Mouse (Mus musculus): ENCODE data around the gene Npas2. TPM values are rescaled to one million over a fixed set of nuclear protein-coding genes. Genes with fewer than 3 reads are reported as not detected.

The Npas2 gene
- polyA plus RNA-seq, 1 experiment from 2014 or later = 0.10 TPM

DNA sequence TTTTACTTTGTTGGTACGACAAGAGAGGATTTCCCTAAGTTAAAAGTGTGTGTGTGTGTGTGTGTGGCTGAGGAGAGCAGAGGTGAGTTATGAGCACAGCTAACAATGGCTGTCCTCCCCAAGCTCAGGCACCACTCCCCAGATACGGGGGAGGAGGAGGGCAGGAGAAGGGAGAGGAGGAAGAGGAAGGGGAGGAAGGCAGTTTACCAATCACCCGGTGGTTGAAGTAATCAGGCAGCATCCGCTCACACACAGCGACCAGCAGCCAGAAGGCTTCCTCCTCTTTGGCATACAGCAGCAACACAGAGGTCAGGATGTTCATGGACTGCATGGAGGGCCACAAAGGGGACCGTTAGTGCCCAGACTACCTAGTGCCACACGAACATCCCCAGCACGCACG lies 191.4 kb downstream of the Npas2 start:
- Histone ChIP-seq H3K27me3 (ENCODE audit: insufficient read depth, poor library complexity, severe bottlenecking) (no peaks in the 10 kb centered on the region), H3K4me3 (no peak overlapping the region), H3K9me3 (no peaks in the 10 kb centered on the region), H3K27ac (no peak overlapping the region), H3K36me3 (peaks cover 23% of the 10 kb centered on the region; the same call in 1 of the 2 replicates), H3K4me1 (no peaks in the 10 kb centered on the region)
- DNase-seq (ENCODE audit: low spot score) = no peak
- WGBS = 73% methylated on average over 9 of the region's 9 CpGs

DNA sequence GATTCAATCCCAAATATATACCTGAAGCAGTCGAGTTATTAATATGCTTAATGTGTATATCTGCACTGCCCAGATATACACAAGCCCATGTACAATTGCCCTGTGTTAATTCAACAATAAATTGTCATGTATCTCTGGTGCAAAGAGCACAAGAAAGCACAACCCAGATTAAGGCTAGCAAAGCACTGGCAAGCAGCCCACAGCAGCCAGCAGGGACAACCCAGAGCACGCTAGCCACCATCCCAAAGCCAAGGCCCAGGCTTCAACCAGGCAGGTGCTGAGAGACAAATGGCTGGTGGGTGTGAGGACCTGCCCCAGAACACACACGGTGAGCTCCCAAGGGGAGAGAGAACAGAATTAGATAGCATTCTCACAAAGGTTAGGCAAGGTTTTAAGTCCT lies 192.9 kb downstream of the Npas2 start:
- Histone ChIP-seq H3K36me3 (peaks cover 14% of the 10 kb centered on the region; the same call in 1 of the 2 replicates), H3K27me3 (ENCODE audit: insufficient read depth, poor library complexity, severe bottlenecking) (0 out of 2 replicates have a peak, but pooled peaks cover under 1% of the 10 kb centered on the region), H3K27ac (no peak overlapping the region), H3K9me3 (no peaks in the 10 kb centered on the region), H3K4me3 (no peak overlapping the region), H3K4me1 (peaks cover 4% of the 10 kb centered on the region; the same call in 1 of the 2 replicates)
- 70% methylated on average over 3 of the region's 3 CpGs for WGBS
- DNase-seq (ENCODE audit: low spot score) = no peak

DNA sequence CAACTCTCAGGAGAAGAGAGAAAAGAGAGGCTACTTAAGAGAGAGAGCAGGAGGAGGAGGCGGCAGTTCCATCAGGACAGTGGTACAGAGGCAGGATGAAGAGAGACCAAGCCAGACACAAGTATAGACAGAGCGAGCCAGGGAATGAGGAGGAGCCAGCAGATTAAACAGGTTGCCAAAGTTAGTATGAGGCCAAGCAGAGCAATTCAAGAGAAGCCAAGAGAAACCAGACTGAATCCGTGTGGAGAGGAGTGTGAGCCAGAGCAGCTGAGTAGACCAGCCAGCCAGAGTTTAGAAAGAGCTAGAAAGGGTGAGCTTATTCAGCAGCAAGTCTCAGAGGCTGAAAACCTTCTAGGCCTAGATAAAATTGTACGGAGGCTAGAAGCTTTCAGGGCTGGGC lies 194.0 kb downstream of the Npas2 start:
- Histone ChIP-seq H3K36me3 (peaks cover 14% of the 10 kb centered on the region; the same call in 1 of the 2 replicates), H3K27me3 (ENCODE audit: insufficient read depth, poor library complexity, severe bottlenecking) (0 out of 2 replicates have a peak, but pooled peaks cover 4% of the 10 kb centered on the region), H3K4me1 (peaks cover 4% of the 10 kb centered on the region; the same call in 1 of the 2 replicates), H3K4me3 (no peak overlapping the region), H3K27ac (no peak overlapping the region), H3K9me3 (no peaks in the 10 kb centered on the region)
- 90% methylated on average over 4 of the region's 4 CpGs for WGBS
- DNase-seq (ENCODE audit: low spot score) = no peak

DNA sequence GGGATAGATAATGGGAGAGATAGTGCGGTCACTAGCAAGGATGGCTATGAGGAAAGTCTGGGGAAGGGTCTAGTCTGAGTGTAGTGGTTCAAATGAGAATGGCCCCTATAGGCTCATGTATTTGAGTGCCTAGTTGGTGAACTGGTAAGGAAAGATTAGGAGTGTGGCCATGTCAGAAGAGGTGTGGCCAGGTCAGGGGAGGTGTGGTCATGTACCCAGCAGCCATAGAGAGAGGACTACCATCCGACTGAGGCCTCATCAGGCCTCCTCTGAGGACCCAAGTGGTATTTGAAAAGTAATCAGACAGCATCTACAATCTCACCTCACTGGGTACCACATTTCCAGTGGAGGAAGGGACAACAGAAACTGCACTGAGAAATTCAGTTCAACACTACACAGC lies 194.6 kb downstream of the Npas2 start:
- no peak for DNase-seq (ENCODE audit: low spot score)
- peaks cover 11% of the 10 kb centered on the region; the same call in 1 of the 2 replicates for H3K36me3 ChIP-seq
- H3K4me3 ChIP-seq = no peak overlapping the region
- H3K27ac ChIP-seq = no peak overlapping the region
- 0 out of 2 replicates have a peak, but pooled peaks cover 4% of the 10 kb centered on the region for H3K27me3 ChIP-seq (ENCODE audit: insufficient read depth, poor library complexity, severe bottlenecking)
- no peaks in the 10 kb centered on the region for H3K9me3 ChIP-seq
- H3K4me1 ChIP-seq = peaks cover 4% of the 10 kb centered on the region; the same call in 1 of the 2 replicates
- WGBS = 79% methylated on average over 2 of the region's 2 CpGs

- H3K4me1 ChIP-seq = peaks cover 8% of the 10 kb centered on the region; the same call in 1 of the 2 replicates
- H3K36me3 ChIP-seq = peaks cover 11% of the 10 kb centered on the region; the same call in 1 of the 2 replicates
- 0 out of 2 replicates have a peak, but pooled peaks cover 4% of the 10 kb centered on the region for H3K27me3 ChIP-seq (ENCODE audit: insufficient read depth, poor library complexity, severe bottlenecking)
- no peak for DNase-seq (ENCODE audit: low spot score)
- no peak overlapping the region for H3K27ac ChIP-seq
- H3K4me3 ChIP-seq = no peak overlapping the region
- no peaks in the 10 kb centered on the region for H3K9me3 ChIP-seq
- WGBS = 72% methylated on average over 11 of the region's 11 CpGs
These were observed 195.8 kb downstream of the Npas2 start for GRCm38 (mm10) chr1:39389338-39389737.

DNA sequence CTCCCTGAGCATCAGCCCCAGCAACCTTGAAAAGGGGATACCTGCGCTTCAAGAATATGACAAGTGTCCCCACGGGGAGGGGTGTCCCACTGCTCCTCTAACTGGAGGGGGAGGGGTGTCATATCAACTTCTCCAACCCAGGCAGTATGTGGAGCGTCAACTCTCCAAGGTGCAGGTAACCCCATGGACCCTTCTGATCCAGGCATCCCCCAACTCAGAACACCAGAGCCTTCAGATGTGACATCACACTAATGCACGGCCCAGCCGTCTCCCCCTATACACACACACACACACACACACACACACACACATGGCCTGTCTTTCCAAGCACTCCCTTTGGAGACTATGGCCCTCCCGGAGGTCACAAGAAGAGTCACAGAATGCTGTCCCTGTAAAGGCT lies 198.1 kb downstream of the Npas2 start:
- H3K9me3 ChIP-seq = no peaks in the 10 kb centered on the region
- peaks cover 9% of the 10 kb centered on the region; the same call in 1 of the 2 replicates for H3K4me1 ChIP-seq
- no peak for DNase-seq (ENCODE audit: low spot score)
- 0 out of 2 replicates have a peak, but pooled peaks cover 4% of the 10 kb centered on the region for H3K27me3 ChIP-seq (ENCODE audit: insufficient read depth, poor library complexity, severe bottlenecking)
- WGBS = 85% methylated on average over 6 of the region's 6 CpGs
- no peak overlapping the region for H3K4me3 ChIP-seq
- H3K36me3 ChIP-seq = peaks cover 7% of the 10 kb centered on the region; the same call in 1 of the 2 replicates
- no peak overlapping the region for H3K27ac ChIP-seq

DNA sequence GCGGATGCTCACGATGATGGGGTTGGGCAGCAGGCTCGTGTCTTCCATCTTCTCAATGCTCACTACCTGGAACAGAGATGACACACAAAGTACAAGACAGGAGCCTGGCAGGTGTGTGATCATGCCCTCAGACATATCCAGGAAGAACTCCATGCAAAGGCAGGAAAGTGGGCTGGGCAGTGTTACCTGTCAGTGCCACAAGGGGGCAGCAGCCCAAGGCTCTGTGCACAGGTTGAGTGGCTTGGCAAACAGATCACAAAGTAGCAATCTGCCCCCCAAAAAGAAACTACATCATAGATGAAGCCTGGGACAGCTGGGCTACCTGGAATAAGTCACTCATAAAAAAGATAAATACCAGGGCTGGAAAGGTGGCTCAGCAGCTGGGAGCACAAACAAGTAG lies 198.7 kb downstream of the Npas2 start:
- H3K4me1 ChIP-seq = peaks cover 9% of the 10 kb centered on the region; the same call in 1 of the 2 replicates
- 54% methylated on average over 3 of the region's 3 CpGs for WGBS
- H3K4me3 ChIP-seq = no peak overlapping the region

GRCm38 (mm10) chr1:39393217-39393867 lies 199.8 kb downstream of the Npas2 start:
- peaks cover 11% of the 10 kb centered on the region for H3K4me1 ChIP-seq
- 0 out of 2 replicates have a peak, but pooled peaks cover 4% of the 10 kb centered on the region for H3K27me3 ChIP-seq (ENCODE audit: insufficient read depth, poor library complexity, severe bottlenecking)
- no peak overlapping the region for H3K4me3 ChIP-seq
- peaks cover 19% of the 10 kb centered on the region for H3K36me3 ChIP-seq
- WGBS = 70% methylated on average over 8 of the region's 8 CpGs
- no peak for DNase-seq (ENCODE audit: low spot score)
- H3K9me3 ChIP-seq = no peaks in the 10 kb centered on the region
- H3K27ac ChIP-seq = no peak overlapping the region

More for the DNA sequence above, 198.7 kb downstream of the Npas2 start:
- Histone ChIP-seq H3K36me3 (peaks cover 10% of the 10 kb centered on the region), H3K27ac (no peak overlapping the region), H3K9me3 (no peaks in the 10 kb centered on the region), H3K27me3 (ENCODE audit: insufficient read depth, poor library complexity, severe bottlenecking) (0 out of 2 replicates have a peak, but pooled peaks cover 4% of the 10 kb centered on the region)
- peak; percentile 82 for DNase-seq (ENCODE audit: low spot score)

GRCm38 (mm10) chr1:39394096-39394495 lies 200.6 kb downstream of the Npas2 start:
- Histone ChIP-seq H3K4me1 (peaks cover 17% of the 10 kb centered on the region), H3K27me3 (ENCODE audit: insufficient read depth, poor library complexity, severe bottlenecking) (0 out of 2 replicates have a peak, but pooled peaks cover 4% of the 10 kb centered on the region), H3K27ac (no peak overlapping the region), H3K9me3 (no peaks in the 10 kb centered on the region), H3K36me3 (peaks cover 17% of the 10 kb centered on the region), H3K4me3 (no peak overlapping the region)
- DNase-seq (ENCODE audit: low spot score) = no peak
- WGBS = 77% methylated on average over 10 of the region's 10 CpGs

DNA sequence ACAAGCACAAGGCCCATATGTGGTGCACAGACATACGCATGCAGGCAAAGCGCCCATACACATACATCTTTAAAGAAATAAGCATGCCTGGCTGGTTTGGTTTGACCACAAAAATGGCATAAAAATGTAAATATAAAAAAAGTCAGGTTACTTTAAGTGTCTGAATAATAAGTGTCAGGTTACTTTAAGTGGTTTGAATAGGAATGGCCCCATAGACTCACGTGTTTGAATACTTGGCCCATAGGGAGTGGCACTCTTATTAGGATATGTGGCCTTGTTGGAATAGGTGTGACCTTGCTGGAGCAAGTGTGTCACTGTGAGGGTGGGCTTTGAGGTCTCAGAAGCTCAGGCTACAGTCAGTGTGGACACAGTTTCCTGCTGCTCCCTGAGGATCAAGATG lies 201.1 kb downstream of the Npas2 start:
- Histone ChIP-seq H3K9me3 (no peaks in the 10 kb centered on the region), H3K4me3 (no peak overlapping the region), H3K36me3 (peaks cover 17% of the 10 kb centered on the region), H3K27me3 (ENCODE audit: insufficient read depth, poor library complexity, severe bottlenecking) (0 out of 2 replicates have a peak, but pooled peaks cover 4% of the 10 kb centered on the region), H3K4me1 (peaks cover 20% of the 10 kb centered on the region), H3K27ac (no peak overlapping the region)
- DNase-seq (ENCODE audit: low spot score) = no peak
- WGBS = 89% methylated on average over 3 of the region's 3 CpGs

GRCm38 (mm10) chr1:39396347-39396746 lies 202.8 kb downstream of the Npas2 start:
- Histone ChIP-seq H3K4me3 (no peak overlapping the region), H3K27me3 (ENCODE audit: insufficient read depth, poor library complexity, severe bottlenecking) (0 out of 2 replicates have a peak, but pooled peaks cover 4% of the 10 kb centered on the region), H3K36me3 (peaks cover 17% of the 10 kb centered on the region), H3K9me3 (no peaks in the 10 kb centered on the region), H3K27ac (no peak overlapping the region), H3K4me1 (peaks cover 17% of the 10 kb centered on the region)
- 58% methylated on average over 4 of the region's 4 CpGs for WGBS
- no peak for DNase-seq (ENCODE audit: low spot score)

DNA sequence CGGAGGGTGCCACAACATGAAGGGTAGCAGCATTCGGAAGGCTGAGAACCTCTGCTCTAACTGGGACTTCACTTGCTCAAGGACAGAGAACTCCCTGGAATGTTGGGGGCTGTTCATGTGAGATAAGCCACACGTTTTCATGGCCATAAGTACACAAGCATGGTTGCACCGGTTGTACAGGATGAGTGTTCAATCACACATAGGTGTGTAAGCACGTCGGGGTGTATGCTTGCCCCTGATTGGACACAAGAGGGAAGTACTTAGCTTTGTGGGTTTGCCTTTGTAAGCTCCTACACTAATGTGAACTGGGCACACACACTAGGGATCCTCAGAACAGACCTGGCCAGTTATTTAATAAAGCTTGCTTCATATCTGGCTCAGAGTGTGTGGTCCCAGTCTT lies 204.8 kb downstream of the Npas2 start:
- H3K27ac ChIP-seq = no peak overlapping the region
- no peak overlapping the region for H3K4me3 ChIP-seq
- 75% methylated on average over 6 of the region's 6 CpGs for WGBS
- peaks cover 17% of the 10 kb centered on the region for H3K4me1 ChIP-seq
- no peaks in the 10 kb centered on the region for H3K9me3 ChIP-seq
- no peaks in the 10 kb centered on the region for H3K27me3 ChIP-seq (ENCODE audit: insufficient read depth, poor library complexity, severe bottlenecking)
- H3K36me3 ChIP-seq = peaks cover 15% of the 10 kb centered on the region
- DNase-seq (ENCODE audit: low spot score) = no peak

DNA sequence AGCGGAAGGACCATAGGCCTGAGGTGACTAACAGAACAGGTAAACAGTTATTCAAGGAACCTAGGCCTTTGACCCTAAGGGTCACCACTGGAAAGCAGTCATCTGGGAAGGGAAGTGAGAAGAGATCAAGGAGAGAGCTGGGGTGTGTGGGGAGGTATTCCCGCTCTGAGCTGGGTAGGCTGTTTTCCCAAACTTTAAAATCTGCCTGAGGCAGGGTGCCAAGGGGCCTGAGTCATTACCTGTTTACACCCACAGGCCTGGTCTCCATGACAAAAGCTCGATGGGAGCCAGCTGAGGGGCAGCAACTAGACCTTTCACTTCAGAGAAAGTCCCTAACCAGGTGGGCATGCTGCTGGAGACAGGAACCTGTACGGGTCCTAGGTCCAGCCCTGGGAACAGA lies 205.7 kb downstream of the Npas2 start:
- Histone ChIP-seq H3K36me3 (peaks cover 12% of the 10 kb centered on the region), H3K27ac (no peak overlapping the region), H3K27me3 (ENCODE audit: insufficient read depth, poor library complexity, severe bottlenecking) (no peaks in the 10 kb centered on the region), H3K4me1 (peaks cover 13% of the 10 kb centered on the region), H3K4me3 (no peak overlapping the region), H3K9me3 (no peaks in the 10 kb centered on the region)
- 63% methylated on average over 4 of the region's 4 CpGs for WGBS
- DNase-seq (ENCODE audit: low spot score) = no peak

Data from heart, embryonic 10.5 days (tissue).